In genomic region chr10:95683735-95684134, GRCm38 (mm10) we compare ENCODE assay signal across 44 mouse cellular contexts. TPM values are rescaled to one million over a fixed set of nuclear protein-coding genes. Genes with fewer than 3 reads are reported as not detected.
"Had no signal": no experiment of that assay in that cellular context is flagged by ENCODE, and none has a peak within 500 bp of the region (broad histone marks: within the 10 kb centered on the region; RNA-seq: fewer than 3 reads in every experiment).

No protein-coding gene starts in this region.

- H3K36me3 ChIP-seq: heart, embryonic 12.5 days; heart, embryonic 13.5 days; heart, embryonic 15.5 days; hindbrain, embryonic 10.5 days; hindbrain, embryonic 12.5 days; hindbrain, embryonic 13.5 days; hindbrain, embryonic 15.5 days; intestine, embryonic 15.5 days; kidney, embryonic 15.5 days had no signal

- DNase-seq: heart, postnatal 10 days; heart, postnatal 14 days; heart, postnatal 36 days; heart, postnatal 4 days; kidney, adult 18-20 months; kidney, postnatal 10 days; kidney, postnatal 14 days; kidney, postnatal 4 days; layer of hippocampus, adult 9-11 months; layer of hippocampus, postnatal 36 days had no signal

- H3K4me3 ChIP-seq: heart, embryonic 12.5 days; heart, embryonic 13.5 days; heart, embryonic 15.5 days; hindbrain, embryonic 10.5 days; hindbrain, embryonic 12.5 days; hindbrain, embryonic 13.5 days; hindbrain, embryonic 15.5 days; intestine, embryonic 15.5 days; kidney, embryonic 15.5 days; layer of hippocampus, adult 2 months; left cerebral cortex, adult 2 months had no signal

- H3K27me3 ChIP-seq: heart, embryonic 12.5 days; heart, embryonic 13.5 days; heart, embryonic 15.5 days; hindbrain, embryonic 12.5 days; hindbrain, embryonic 13.5 days; hindbrain, embryonic 15.5 days; intestine, embryonic 15.5 days; kidney, embryonic 15.5 days had no signal

RNA-seq across cellular contexts. Expression of gene Anapc15-ps, which starts 10.5 kb away (rescaled TPM):
- total RNA-seq: heart, postnatal 10 days; heart, postnatal 14 days; heart, postnatal 25 days; heart, postnatal 36 days; heart, postnatal 4 days; hematopoietic stem cell, adult 5-6 weeks; hindbrain, postnatal 0 days; layer of hippocampus, adult 18-20 months; layer of hippocampus, adult 2 months; layer of hippocampus, adult 8-10 months; layer of hippocampus, postnatal 10 days; layer of hippocampus, postnatal 14 days; layer of hippocampus, postnatal 25 days; layer of hippocampus, postnatal 36 days; left cerebral cortex, adult 18-20 months; left cerebral cortex, adult 2 months had no signal
- polyA plus RNA-seq: heart, embryonic 11.5 days; heart, embryonic 12.5 days; heart, embryonic 13.5 days; heart, embryonic 14.5 days; heart, embryonic 15.5 days; heart, postnatal 0 days; hindbrain, embryonic 10.5 days; hindbrain, embryonic 11.5 days; hindbrain, embryonic 12.5 days; hindbrain, embryonic 13.5 days; hindbrain, embryonic 14.5 days; hindbrain, embryonic 15.5 days; hindbrain, postnatal 0 days; inflammation-experienced regulatory T-cells, adult 6 months; intestine, embryonic 14.5 days; intestine, embryonic 15.5 days; intestine, embryonic 16.5 days; intestine, postnatal 0 days; kidney, adult 2 months; kidney, embryonic 14.5 days; kidney, embryonic 16.5 days; kidney, postnatal 0 days; large intestine, adult 2 months had no signal
